Mouse (Mus musculus) heart, embryonic 14.5 days (tissue): ENCODE results near the gene Tmem151a. TPM values are rescaled to one million over a fixed set of nuclear protein-coding genes. Genes with fewer than 3 reads are reported as not detected.

Experiments used
- ATAC-seq: fragments of 200-750 bp; cut with Nextera tagmentation; 2 replicates; pipeline ENCODE4 v1.8.0; 2017; ENCODE audit warnings: low read depth, moderate TSS enrichment; ENCODE audit not compliant: insufficient number of reproducible peaks, insufficient read depth, low FRiP score
- H3K27ac ChIP-seq, 2 experiments: fragments of 200-500 bp in 1 of 2; fragments of 300-500 bp in 1 of 2; sonication (generic) in 1 of 2; replicated peaks in 1 of 2; 2 replicates each; pipeline ENCODE4 v1.5.1; 2012 to 2014; ENCODE audit warnings: low read depth in 2 of 2, low read length in 2 of 2, control low read depth in 1 of 2, mild to moderate bottlenecking in 1 of 2, mixed read lengths in 1 of 2; ENCODE audit not compliant: control insufficient read depth in 1 of 2, insufficient read depth in 1 of 2
- H3K27me3 ChIP-seq: fragments of 300-500 bp; sonication (generic); 2 replicates; pipeline ENCODE4 v1.6.1; 2014; ENCODE audit warnings: mild to moderate bottlenecking, low read length, control low read depth; ENCODE audit not compliant: control insufficient read depth, insufficient read depth
- H3K36me3 ChIP-seq: fragments of 300-500 bp; sonication (generic); 2 replicates; pipeline ENCODE4 v1.6.1; 2014; ENCODE audit warnings: mild to moderate bottlenecking, control low read depth, low read length, mixed read lengths; ENCODE audit not compliant: control insufficient read depth, insufficient read depth
- H3K4me1 ChIP-seq, 2 experiments: fragments of 200-500 bp in 1 of 2; fragments of 300-500 bp in 1 of 2; sonication (generic) in 1 of 2; 2 replicates each; pipeline ENCODE4 v1.6.1; 2012 to 2014; ENCODE audit warnings: low read length in 2 of 2, control low read depth in 1 of 2, mixed read lengths in 1 of 2; ENCODE audit not compliant: control insufficient read depth in 2 of 2, insufficient read depth in 2 of 2
- H3K4me2 ChIP-seq: fragments of 300-500 bp; sonication (generic); 2 replicates; pipeline ENCODE4 v1.6.1; 2014; ENCODE audit warnings: mild to moderate bottlenecking, low read length
- H3K4me3 ChIP-seq, 2 experiments: fragments of 200-500 bp in 1 of 2; fragments of 300-500 bp in 1 of 2; sonication (generic) in 1 of 2; 2 replicates each; pipeline ENCODE4 v1.5.1; 2012 to 2014; ENCODE audit warnings: low read length in 2 of 2, mild to moderate bottlenecking in 2 of 2, control low read depth in 1 of 2, low read depth in 1 of 2, moderate library complexity in 1 of 2; ENCODE audit not compliant: control insufficient read depth in 1 of 2, insufficient read depth in 1 of 2
- H3K9ac ChIP-seq: fragments of 300-500 bp; sonication (generic); 2 replicates; pipeline ENCODE4 v1.6.1; 2014; ENCODE audit warnings: mild to moderate bottlenecking, low read length
- H3K9me3 ChIP-seq: fragments of 300-500 bp; sonication (generic); 2 replicates; pipeline ENCODE4 v1.6.1; 2016; ENCODE audit warnings: low read length, control low read depth; ENCODE audit not compliant: control insufficient read depth
- WGBS: fragments of 180-500 bp; shearing (Covaris S2); extraction: QIAGEN DNeasy Blood & Tissue Kit; methylation state at CpG from one replicate; pipeline ENCODE4 v1.1.7; 2014; 5-methylcytosine and 5-hydroxymethylcytosine counted together
- polyA plus RNA-seq: library from polyadenylated mRNA; unstranded; fragments of >200 nt; fragmentation: Nextera tagmentation; extraction: Ambion mirVana; gene quantifications from 2 replicates; pipeline ENCODE4 v1.2.1, GENCODE M21; 2014

Tmem151a gene
- polyA plus RNA-seq, 1 experiment from 2014 or later, result 3.7 TPM

GRCm38 (mm10) chr19:5053909-5054308 lies 31.4 kb downstream of the Tmem151a start:
- no peaks in the 10 kb centered on the region for H3K9me3 ChIP-seq
- H3K4me3 ChIP-seq, result no peak overlapping the region
- no peak overlapping the region for H3K9ac ChIP-seq
- H3K27me3 ChIP-seq, result peaks cover 12% of the 10 kb centered on the region; the same call in 1 of the 2 replicates
- no peak overlapping the region for H3K4me2 ChIP-seq
- 29% methylated on average over 9 of the region's 9 CpGs for WGBS
- no peak overlapping the region for H3K27ac ChIP-seq
- peaks cover 10% of the 10 kb centered on the region for H3K36me3 ChIP-seq
- H3K4me1 ChIP-seq, result peaks cover 22 to 38% of the 10 kb centered on the region in 2 experiments
- ATAC-seq, result no peak

- no peak overlapping the region for H3K27ac ChIP-seq
- 67% methylated on average over 17 of the region's 17 CpGs for WGBS
- H3K27me3 ChIP-seq, result peaks cover 12% of the 10 kb centered on the region; the same call in 1 of the 2 replicates
- peaks cover 21% of the 10 kb centered on the region for H3K36me3 ChIP-seq
- ATAC-seq, result no peak
- no peaks in the 10 kb centered on the region for H3K9me3 ChIP-seq
- H3K9ac ChIP-seq, result no peak overlapping the region
- H3K4me2 ChIP-seq, result no peak overlapping the region
- H3K4me1 ChIP-seq, result peaks cover 17 to 30% of the 10 kb centered on the region in 2 experiments
- H3K4me3 ChIP-seq, result no peak overlapping the region
Observed at GRCm38 (mm10) chr19:5052853-5053252, 32.5 kb downstream of the Tmem151a start.

- Histone ChIP-seq H3K36me3 (peaks cover 26% of the 10 kb centered on the region), H3K9ac (0 out of 2 replicates have a peak overlapping the region, but pooled peaks have one; percentile 2), H3K4me2 (peak overlapping the region; percentile 69), H3K9me3 (no peaks in the 10 kb centered on the region), H3K4me3 (no peak overlapping the region), H3K27ac (no peak overlapping the region), H3K27me3 (peaks cover 12% of the 10 kb centered on the region; the same call in 1 of the 2 replicates), H3K4me1 (peaks cover 17 to 30% of the 10 kb centered on the region in 2 experiments)
- no peak for ATAC-seq
- WGBS, result 36% methylated on average over 25 of the region's 25 CpGs
Observed at GRCm38 (mm10) chr19:5052166-5052822, 33.0 kb downstream of the Tmem151a start.

- no peaks in the 10 kb centered on the region for H3K9me3 ChIP-seq
- peak overlapping the region; percentile 61 for H3K9ac ChIP-seq
- peak overlapping the region; percentile 69 for H3K4me2 ChIP-seq
- peaks cover 12% of the 10 kb centered on the region; the same call in 1 of the 2 replicates for H3K27me3 ChIP-seq
- peaks cover 17 to 30% of the 10 kb centered on the region in 2 experiments for H3K4me1 ChIP-seq
- H3K27ac ChIP-seq, result peak overlapping the region in 1 of 2 experiments; percentile 53; a peak in 2 of 4 replicates
- ATAC-seq, result no peak
- peaks cover 34% of the 10 kb centered on the region for H3K36me3 ChIP-seq
- H3K4me3 ChIP-seq, result peak overlapping the region; percentile 18 to 33; a peak in 3 of 4 replicates
- WGBS, result 43% methylated on average over 3 of the region's 3 CpGs
Observed at GRCm38 (mm10) chr19:5051515-5051914, 33.8 kb downstream of the Tmem151a start.

- ATAC-seq, result 0 out of 2 replicates have a peak, but pooled peaks have one; percentile 11
- Histone ChIP-seq H3K4me1 (peaks cover 17 to 30% of the 10 kb centered on the region in 2 experiments), H3K27me3 (peaks cover 12% of the 10 kb centered on the region; the same call in 1 of the 2 replicates), H3K27ac (peak overlapping the region; percentile 17 to 53; a peak in 2 of 4 replicates), H3K9ac (peak overlapping the region; percentile 61), H3K9me3 (no peaks in the 10 kb centered on the region), H3K4me3 (peak overlapping the region; percentile 18 to 33), H3K4me2 (peak overlapping the region; percentile 69), H3K36me3 (peaks cover 39% of the 10 kb centered on the region)
- 1% methylated on average over 17 of the region's 17 CpGs for WGBS
Observed at GRCm38 (mm10) chr19:5051031-5051430, 34.3 kb downstream of the Tmem151a start.

GRCm38 (mm10) chr19:5050047-5050905 lies 35.1 kb downstream of the Tmem151a start, which contains the start of gene Rin1:
Gene Rin1 (plus strand): TSS chr19:5050481.
- 16% methylated on average over 14 of the region's 14 CpGs for WGBS
- Histone ChIP-seq H3K27me3 (peaks cover 12% of the 10 kb centered on the region; the same call in 1 of the 2 replicates), H3K36me3 (peaks cover 45% of the 10 kb centered on the region), H3K4me2 (peak within 1 kb of the TSS; percentile 69), H3K27ac (peak within 1 kb of the TSS; percentile 17 to 53; a peak in 2 of 4 replicates), H3K4me3 (peak within 1 kb of the TSS; percentile 18 to 33), H3K9ac (peak within 1 kb of the TSS; percentile 61), H3K4me1 (peaks cover 17 to 30% of the 10 kb centered on the region in 2 experiments), H3K9me3 (no peaks in the 10 kb centered on the region)
- ATAC-seq, result 0 out of 2 replicates have a peak, but pooled peaks have one; percentile 6

GRCm38 (mm10) chr19:5049325-5049724 lies 36.0 kb downstream of the Tmem151a start:
- peaks cover 17 to 30% of the 10 kb centered on the region in 2 experiments for H3K4me1 ChIP-seq
- no peak for ATAC-seq
- H3K27me3 ChIP-seq, result peaks cover 12% of the 10 kb centered on the region; the same call in 1 of the 2 replicates
- H3K27ac ChIP-seq, result no peak overlapping the region
- 80% methylated on average over 6 of the region's 6 CpGs for WGBS
- no peaks in the 10 kb centered on the region for H3K9me3 ChIP-seq
- no peak overlapping the region for H3K9ac ChIP-seq
- H3K36me3 ChIP-seq, result peaks cover 45% of the 10 kb centered on the region
- H3K4me2 ChIP-seq, result no peak overlapping the region
- no peak overlapping the region for H3K4me3 ChIP-seq
